Mouse (Mus musculus) C3H10T1/2 (cell line): ENCODE data around the gene Gm8104. TPM values are rescaled to one million over a fixed set of nuclear protein-coding genes. Genes with fewer than 3 reads are reported as not detected.

Experiments
- polyA plus RNA-seq, 2 experiments: library from polyadenylated mRNA; unstranded; fragments of >200 nt; fragmentation: generic; extraction: Trizol; gene quantifications; one replicate each; pipeline ENCODE4 v1.2.1; 2012; ENCODE audit warnings: missing spikeins in 2 of 2

Gene Gm8104
- under 1 TPM in 1 of 2 experiments, not detected in 1; 0.05 TPM for polyA plus RNA-seq

GRCm38 (mm10) chr14:43100301-43100700 lies at the start of gene Gm8104:
Gene Gm8104, plus strand, starts transcription at chr14:43100601.

DNA sequence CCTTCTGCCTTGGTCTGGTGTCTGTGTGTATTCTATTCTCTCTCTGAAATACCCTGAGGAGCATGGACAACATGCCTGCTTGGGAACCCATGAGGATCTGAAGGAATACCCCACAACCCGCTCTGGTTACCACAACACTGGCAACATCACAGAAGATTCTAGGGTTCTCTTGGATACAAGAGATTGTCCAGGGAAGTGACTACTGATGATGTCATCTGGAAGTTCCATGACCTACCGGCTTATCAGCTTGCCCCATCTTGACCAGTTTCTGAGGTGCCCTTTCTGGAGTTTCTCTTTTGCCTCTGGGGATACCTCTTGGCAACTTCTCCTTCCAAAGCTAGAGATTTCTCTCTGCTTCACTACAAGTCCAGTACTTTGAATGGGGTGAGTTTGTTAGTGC lies 23.9 kb upstream of the Gm8104 start, which contains the start of gene Gm8094:
Gene Gm8094 (minus strand): TSS at position 101 of the 400 bp plus-strand sequence.

Other genes starting within 250 kb of the Gm8104 start
- gene Gm21977, start 247.1 kb upstream of the Gm8104 start, polyA plus RNA-seq: not detected
- not detected for gene Gm8082, start 107.0 kb upstream of the Gm8104 start, polyA plus RNA-seq
- gene Gm10376, start 85.0 kb upstream of the Gm8104 start, polyA plus RNA-seq: not detected
- not detected for gene Gm8094, start 24.0 kb upstream of the Gm8104 start, polyA plus RNA-seq
- not detected for gene Gm7233, start 79.3 kb downstream of the Gm8104 start, polyA plus RNA-seq
- not detected for gene Gm8122, start 134.7 kb downstream of the Gm8104 start, polyA plus RNA-seq
- under 1 TPM in 1 of 2 experiments, not detected in 1; 0.05 TPM for gene Gm8126, start 158.0 kb downstream of the Gm8104 start, polyA plus RNA-seq
- under 1 TPM; 0.25 to 0.80 TPM for gene Gm9732, start 174.4 kb downstream of the Gm8104 start, polyA plus RNA-seq
- not detected for gene Gm8127, start 193.2 kb downstream of the Gm8104 start, polyA plus RNA-seq
- gene 1700001F09Rik, start 247.2 kb downstream of the Gm8104 start, polyA plus RNA-seq: under 1 TPM in 1 of 2 experiments, not detected in 1; 0.07 TPM